Mouse (Mus musculus) lung, embryonic 15.5 days (tissue): ENCODE measurements around the gene Uba2. TPM values are rescaled to one million over a fixed set of nuclear protein-coding genes. Genes with fewer than 3 reads are reported as not detected.
"Not testable (repeated sequence)": the region's sequence is repeated elsewhere in the genome, so short reads cannot be mapped to it uniquely, and the experiment has no call there.

Source experiments
- ATAC-seq: fragments of 200-750 bp; cut with Nextera tagmentation; 2 replicates; pipeline ENCODE4 v1.8.0; 2017; ENCODE audit warnings: moderate number of reproducible peaks, borderline replicate concordance; ENCODE audit not compliant: low FRiP score, low TSS enrichment; ENCODE audit errors: extremely low read depth
- H3K27ac ChIP-seq: fragments of 300-500 bp; sonication (generic); 2 replicates; pipeline ENCODE4 v1.5.1; 2015; ENCODE audit warnings: moderate library complexity, mild to moderate bottlenecking, inconsistent platforms
- H3K27me3 ChIP-seq: fragments of 300-500 bp; sonication (generic); 2 replicates; pipeline ENCODE4 v1.6.1; 2015; ENCODE audit warnings: inconsistent platforms
- H3K36me3 ChIP-seq: fragments of 300-500 bp; sonication (generic); 2 replicates; pipeline ENCODE4 v1.6.1; 2015; ENCODE audit warnings: inconsistent platforms
- H3K4me1 ChIP-seq: fragments of 300-500 bp; sonication (generic); 2 replicates; pipeline ENCODE4 v1.6.1; 2015; ENCODE audit warnings: inconsistent platforms
- H3K4me2 ChIP-seq: fragments of 300-500 bp; sonication (generic); 2 replicates; pipeline ENCODE4 v1.6.1; 2015; ENCODE audit warnings: inconsistent platforms, mild to moderate bottlenecking, moderate library complexity
- H3K4me3 ChIP-seq: fragments of 300-500 bp; sonication (generic); 2 replicates; pipeline ENCODE4 v1.5.1; 2015; ENCODE audit warnings: mild to moderate bottlenecking, inconsistent platforms
- H3K9ac ChIP-seq: fragments of 300-500 bp; sonication (generic); 2 replicates; pipeline ENCODE4 v1.6.1; 2015; ENCODE audit warnings: inconsistent platforms
- H3K9me3 ChIP-seq: fragments of 300-500 bp; sonication (generic); 2 replicates; pipeline ENCODE4 v1.6.1; 2016; ENCODE audit warnings: inconsistent platforms
- WGBS: fragments of 180-500 bp; shearing (Covaris S2); methylation state at CpG from one replicate; pipeline ENCODE4 v1.1.7; 2015; 5-methylcytosine and 5-hydroxymethylcytosine counted together
- polyA plus RNA-seq: library from polyadenylated mRNA; unstranded; fragments of >200 nt; fragmentation: Nextera tagmentation; extraction: Ambion mirVana; gene quantifications from 2 replicates; pipeline ENCODE4 v1.2.1, GENCODE M21; 2015

Gene Uba2
- polyA plus RNA-seq, 1 experiment from 2014 or later, result 227 TPM

GRCm38 (mm10) chr7:34122987-34123720 is 46.2 kb downstream of the Uba2 start:
- Histone ChIP-seq H3K4me3 (no peak overlapping the region), H3K4me2 (no peak overlapping the region), H3K4me1 (no peaks in the 10 kb centered on the region), H3K36me3 (peaks cover 12% of the 10 kb centered on the region), H3K9me3 (no peaks in the 10 kb centered on the region), H3K27me3 (no peaks in the 10 kb centered on the region), H3K27ac (no peak overlapping the region), H3K9ac (no peak overlapping the region)
- WGBS, result 83% methylated on average over 6 of the region's 6 CpGs
- no peak for ATAC-seq

DNA sequence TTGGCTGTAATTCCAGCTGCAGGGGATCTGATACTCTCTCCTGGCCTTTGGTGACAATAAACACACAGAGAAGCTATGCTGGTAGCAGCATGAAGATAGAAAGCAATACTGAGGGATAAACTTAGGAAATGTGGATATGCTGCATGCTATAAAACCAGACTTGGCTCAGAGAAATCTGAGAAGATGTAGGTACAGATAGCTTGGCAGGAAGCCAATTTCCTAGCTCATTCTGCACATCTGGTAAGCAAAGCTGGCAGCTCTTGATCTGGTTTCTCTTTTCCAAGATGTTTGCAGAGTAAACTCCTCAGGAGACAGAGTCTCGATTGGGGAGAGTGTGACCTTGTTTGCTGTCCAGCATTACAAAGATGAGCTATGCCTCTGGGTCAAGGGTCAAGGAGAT is 48.8 kb downstream of the Uba2 start:
- ATAC-seq, H3K4me3 ChIP-seq, H3K4me1 ChIP-seq, H3K9ac ChIP-seq, H3K27ac ChIP-seq, H3K9me3 ChIP-seq, H3K27me3 ChIP-seq, H3K4me2 ChIP-seq: not testable (repeated sequence)
- peaks cover 30% of the 10 kb centered on the region for H3K36me3 ChIP-seq
- WGBS, result 18% methylated on average over 1 of the region's 1 CpGs

DNA sequence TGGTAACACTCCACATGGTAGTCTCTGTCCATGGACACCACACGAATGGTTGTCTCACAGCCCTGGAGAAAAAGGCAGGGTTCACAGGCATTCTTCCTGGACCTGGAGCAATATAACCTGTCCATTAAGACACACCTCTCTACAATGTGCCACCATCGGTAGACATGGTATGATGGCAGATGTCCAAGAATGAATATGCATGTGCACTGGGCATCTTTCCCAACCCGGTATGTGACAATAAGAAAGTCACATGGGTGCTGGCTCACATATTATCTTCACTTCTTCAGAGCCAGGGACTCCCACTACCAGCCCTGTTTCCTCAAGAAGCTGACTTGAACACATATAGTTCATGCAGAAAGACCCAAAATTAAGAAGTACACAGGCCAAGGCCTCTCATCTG is 52.8 kb downstream of the Uba2 start:
- Histone ChIP-seq H3K36me3 (peaks cover 64% of the 10 kb centered on the region), H3K9me3 (no peaks in the 10 kb centered on the region), H3K4me2 (no peak overlapping the region), H3K9ac (no peak overlapping the region), H3K27me3 (no peaks in the 10 kb centered on the region), H3K4me1 (no peaks in the 10 kb centered on the region), H3K4me3 (no peak overlapping the region), H3K27ac (no peak overlapping the region)
- ATAC-seq, result no peak
- 79% methylated on average over 3 of the region's 3 CpGs for WGBS

GRCm38 (mm10) chr7:34109190-34109589 is 60.2 kb downstream of the Uba2 start:
- H3K27me3 ChIP-seq, result no peaks in the 10 kb centered on the region
- no peak for ATAC-seq
- H3K4me2 ChIP-seq, result no peak overlapping the region
- H3K4me1 ChIP-seq, result no peaks in the 10 kb centered on the region
- H3K36me3 ChIP-seq, result peaks cover 46% of the 10 kb centered on the region
- H3K4me3 ChIP-seq, result no peak overlapping the region
- no peak overlapping the region for H3K9ac ChIP-seq
- no peaks in the 10 kb centered on the region for H3K9me3 ChIP-seq
- 76% methylated on average over 5 of the region's 5 CpGs for WGBS
- no peak overlapping the region for H3K27ac ChIP-seq

DNA sequence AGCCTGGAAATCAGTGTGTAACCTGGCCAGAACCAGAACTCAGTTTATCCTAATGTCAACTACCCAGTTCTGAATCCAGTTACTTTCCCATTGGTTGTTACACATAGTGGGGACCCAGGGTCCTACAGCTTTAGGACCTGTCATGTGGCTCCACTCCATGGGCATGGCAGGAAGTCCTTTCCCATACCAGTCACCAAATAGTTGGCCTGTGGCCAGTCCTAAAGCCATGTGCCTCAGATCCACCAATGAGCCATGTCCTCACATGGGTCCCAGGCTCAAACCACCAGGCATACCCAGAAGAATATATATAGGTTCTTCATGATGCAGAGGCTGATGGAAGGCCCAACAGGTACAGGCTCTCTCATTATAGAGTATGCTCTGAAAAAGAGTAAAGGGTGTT is 68.1 kb downstream of the Uba2 start:
- Histone ChIP-seq H3K36me3 (no peaks in the 10 kb centered on the region), H3K4me3 (no peak overlapping the region), H3K27me3 (no peaks in the 10 kb centered on the region), H3K4me1 (no peaks in the 10 kb centered on the region), H3K9me3 (no peaks in the 10 kb centered on the region), H3K9ac (no peak overlapping the region), H3K27ac (no peak overlapping the region), H3K4me2 (no peak overlapping the region)
- ATAC-seq, result no peak

- no peak for ATAC-seq
- H3K27ac ChIP-seq, result no peak overlapping the region
- H3K4me1 ChIP-seq, result no peaks in the 10 kb centered on the region
- H3K27me3 ChIP-seq, result no peaks in the 10 kb centered on the region
- no peak overlapping the region for H3K9ac ChIP-seq
- no peak overlapping the region for H3K4me2 ChIP-seq
- 70% methylated on average over 2 of the region's 2 CpGs for WGBS
- no peaks in the 10 kb centered on the region for H3K36me3 ChIP-seq
- no peaks in the 10 kb centered on the region for H3K9me3 ChIP-seq
- no peak overlapping the region for H3K4me3 ChIP-seq
These were observed 69.4 kb downstream of the Uba2 start for GRCm38 (mm10) chr7:34100002-34100401.

- no peaks in the 10 kb centered on the region for H3K4me1 ChIP-seq
- H3K36me3 ChIP-seq, result no peaks in the 10 kb centered on the region
- ATAC-seq, result no peak
- no peak within 1 kb of the TSS for H3K4me2 ChIP-seq
- H3K9ac ChIP-seq, result no peak within 1 kb of the TSS
- no peak within 1 kb of the TSS for H3K27ac ChIP-seq
- WGBS, result 70% methylated on average over 3 of the region's 3 CpGs
- H3K4me3 ChIP-seq, result no peak within 1 kb of the TSS
- H3K9me3 ChIP-seq, result no peaks in the 10 kb centered on the region
- no peaks in the 10 kb centered on the region for H3K27me3 ChIP-seq
These were observed 74.4 kb downstream of the Uba2 start, which contains the start of gene Scgb1b30 for GRCm38 (mm10) chr7:34094911-34095481. Gene Scgb1b30, plus strand, starts transcription at chr7:34095431.

Other genes starting within 250 kb of the Uba2 start
- not detected in 2 replicates for gene Scgb2b26, start 224.6 kb downstream of the Uba2 start, polyA plus RNA-seq
- not detected in 2 replicates for gene Scgb2b27, start 155.7 kb downstream of the Uba2 start, polyA plus RNA-seq
- gene Scgb1b27, start 148.1 kb downstream of the Uba2 start, polyA plus RNA-seq, result not detected in 2 replicates
- gene Scgb1b30, start 74.2 kb downstream of the Uba2 start, polyA plus RNA-seq, result not detected in 2 replicates
- gene Wtip, start 36.3 kb downstream of the Uba2 start, polyA plus RNA-seq, result 7.6 and 8.9 TPM in 2 replicates
- gene Pdcd2l, start 27.1 kb upstream of the Uba2 start, polyA plus RNA-seq, result 57.6 and 58.1 TPM in 2 replicates
- 252 and 264 TPM in 2 replicates for gene Gpi1, start 60.7 kb upstream of the Uba2 start, polyA plus RNA-seq
- gene Gm6096, start 81.4 kb upstream of the Uba2 start, polyA plus RNA-seq, result 0.57 TPM in 1 of 2 replicates, not detected in the other
- 44.8 and 51.8 TPM in 2 replicates for gene 4931406P16Rik, start 144.0 kb upstream of the Uba2 start, polyA plus RNA-seq
- gene Lsm14a, start 223.7 kb upstream of the Uba2 start, polyA plus RNA-seq, result 94.9 and 98.5 TPM in 2 replicates